Mouse (Mus musculus) Muller cell, postnatal 12 days (primary cell): Measurements from ENCODE around the gene Gm13276.
"Not testable (repeated sequence)": the region's sequence is repeated elsewhere in the genome, so short reads cannot be mapped to it uniquely, and the experiment has no call there.

ENCODE experiments used
- DNase-seq: peaks from one replicate; pipeline ENCODE4 v3.0.0-alpha.2; 2015; ENCODE audit errors: inconsistent ontology term

Gm13276 gene

GRCm38 (mm10) chr4:88782335-88782734 is 3.2 kb upstream of the Gm13276 start:
- DNase-seq: not testable (repeated sequence)

GRCm38 (mm10) chr4:88788402-88788801 is 2.9 kb downstream of the Gm13276 start, which contains the start of gene Gm13277:
Gm13277 (plus strand) TSS chr4:88788632.
- DNase-seq: not testable (repeated sequence)

GRCm38 (mm10) chr4:88791250-88791649 is 5.7 kb downstream of the Gm13276 start, which contains the start of gene Gm13278:
Gm13278 (plus strand) TSS chr4:88791550.
- not testable (repeated sequence) for DNase-seq

GRCm38 (mm10) chr4:88793936-88794675 is 8.6 kb downstream of the Gm13276 start, which contains the start of gene Gm13275:
Gm13275 (plus strand) TSS chr4:88794487.
- DNase-seq: not testable (repeated sequence)

- DNase-seq: not testable (repeated sequence)
These were observed 11.6 kb downstream of the Gm13276 start, which contains the start of gene Gm13279 for GRCm38 (mm10) chr4:88797097-88797496. Gm13279 (plus strand) TSS chr4:88797397.

GRCm38 (mm10) chr4:88799365-88799764 is 13.9 kb downstream of the Gm13276 start, which contains the start of gene Gm13285:
Gm13285 (plus strand) TSS chr4:88799665.
- DNase-seq: not testable (repeated sequence)

GRCm38 (mm10) chr4:88802954-88803353 is 17.4 kb downstream of the Gm13276 start, which contains the start of gene Gm13287:
Gm13287 (plus strand) TSS chr4:88803254.
- DNase-seq: not testable (repeated sequence)

GRCm38 (mm10) chr4:88805231-88805630 is 19.7 kb downstream of the Gm13276 start, which contains the start of gene Gm13288:
Gm13288 (plus strand) TSS chr4:88805531.
- DNase-seq: not testable (repeated sequence)

GRCm38 (mm10) chr4:88805761-88806160 is 20.3 kb downstream of the Gm13276 start:
- not testable (repeated sequence) for DNase-seq

- no peak for DNase-seq
These were observed 30.4 kb downstream of the Gm13276 start, which contains the start of gene Ifna7 for GRCm38 (mm10) chr4:88815928-88816327. Ifna7 (plus strand) TSS chr4:88816228.

GRCm38 (mm10) chr4:88819659-88820058 is 34.1 kb downstream of the Gm13276 start, which contains the start of gene Ifna11:
Ifna11 (plus strand) TSS chr4:88819959.
- no peak for DNase-seq

- DNase-seq: no peak
These were observed 37.5 kb downstream of the Gm13276 start for GRCm38 (mm10) chr4:88822995-88823394.

GRCm38 (mm10) chr4:88827116-88827515 is 41.6 kb downstream of the Gm13276 start, which contains the start of gene Ifna6:
Ifna6 (plus strand) TSS chr4:88827416.
- DNase-seq: not testable (repeated sequence)

GRCm38 (mm10) chr4:88830523-88830922 is 45.0 kb downstream of the Gm13276 start:
- no peak for DNase-seq

GRCm38 (mm10) chr4:88835225-88835624 is 49.7 kb downstream of the Gm13276 start, which contains the start of gene Ifna5:
Ifna5 (plus strand) TSS chr4:88835525.
- DNase-seq: not testable (repeated sequence)
